Mouse (Mus musculus): ENCODE results near the gene Tmod2.

DNA sequence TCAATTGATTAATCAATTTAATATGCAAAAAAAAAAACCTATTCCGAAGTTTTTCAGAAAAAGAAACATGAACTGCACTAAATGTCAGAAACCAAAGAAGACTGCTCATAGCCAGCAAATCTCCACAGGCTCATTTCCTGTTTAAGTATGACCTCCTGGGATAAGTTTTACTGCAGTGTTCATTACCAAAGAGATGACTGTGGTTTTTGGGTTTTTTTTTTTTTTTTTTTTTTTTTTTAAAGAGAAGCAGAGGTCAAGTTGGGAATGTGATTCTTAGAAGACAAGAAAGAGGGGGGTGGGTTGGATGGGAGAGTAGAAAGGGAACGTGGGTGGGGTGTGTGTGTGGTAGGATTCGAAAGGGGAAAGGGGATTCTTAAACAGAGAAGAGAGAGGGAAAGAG, 52.8 kb downstream of the Tmod2 start:
- TF ChIP-seq CTCF (IDR thresholded peaks at IDR 0.05; ENCODE audit: control insufficient read depth, insufficient read depth, insufficient read length): no peak
- no peak for TF ChIP-seq USF1 (IDR thresholded peaks at IDR 0.05; ENCODE audit: low read depth)

Data from C2C12 (cell line).